Mouse (Mus musculus): ENCODE measurements around the gene Slc26a9. TPM values are rescaled to one million over a fixed set of nuclear protein-coding genes. Genes with fewer than 3 reads are reported as not detected.
A peak's percentile ranks its signal among the peaks of the same experiment; 100 is the strongest.

Slc26a9 gene
- 0.99 and 1.1 TPM in 2 replicates for polyA plus RNA-seq (2012; rRNA removed)

DNA sequence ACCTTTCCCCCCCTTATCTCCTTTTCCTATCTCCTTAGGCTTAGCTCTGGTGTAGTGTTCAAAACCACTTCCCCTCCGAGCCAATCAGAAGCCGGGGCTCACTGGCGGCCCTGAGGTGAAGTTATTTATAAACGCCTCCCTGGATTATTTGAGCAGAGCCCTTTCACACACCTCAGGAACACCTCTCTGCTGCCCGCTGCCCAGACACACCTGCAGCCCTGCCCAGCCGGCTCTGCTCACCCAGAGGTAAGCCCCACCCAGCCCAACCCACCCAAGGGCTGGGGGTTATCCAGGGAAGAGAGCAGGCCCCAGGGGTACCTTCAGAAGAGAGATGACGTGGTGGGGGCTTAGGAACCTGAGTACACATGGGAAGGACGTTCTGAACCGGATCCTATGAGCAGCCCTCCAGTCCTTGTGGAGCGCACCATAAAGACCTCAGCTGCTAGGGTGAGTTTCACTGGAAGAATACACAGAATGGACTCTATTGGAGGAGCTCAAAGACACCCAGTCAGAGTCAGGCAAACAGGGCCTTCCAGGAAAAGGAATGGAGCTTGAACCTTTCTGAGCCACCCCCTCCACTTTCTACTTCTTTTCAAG, at the start of gene Slc26a9:
Gene Slc26a9 (plus strand): TSS at position 155 of the 597 bp plus-strand sequence.
- TF ChIP-seq CTCF (IDR thresholded peaks at IDR 0.05; ENCODE audit: borderline replicate concordance, control insufficient read depth, extremely low read depth, insufficient read depth, low read length, poor library complexity) (no peak), POLR2A (IDR thresholded peaks at IDR 0.05; ENCODE audit: control insufficient read depth, extremely low read depth, insufficient read depth, low read length, poor library complexity) (no peak)
- no peaks in the 10 kb centered on the region for H3K36me3 ChIP-seq (ENCODE audit: control insufficient read depth, insufficient read depth, low read length)
- H3K27ac ChIP-seq (ENCODE audit: control insufficient read depth, insufficient read depth, low read length): no peak within 1 kb of the TSS
- no peaks in the 10 kb centered on the region; the same call in 1 of the 2 replicates for H3K27me3 ChIP-seq (ENCODE audit: control insufficient read depth, insufficient read depth, low read length)
- no peak within 1 kb of the TSS for H3K4me3 ChIP-seq (ENCODE audit: control insufficient read depth, insufficient read depth, low read length)
- no peaks in the 10 kb centered on the region for H3K4me1 ChIP-seq (replicated peaks; ENCODE audit: control insufficient read depth, insufficient read depth, low read length)
- DNase-seq: no peak
- WGBS: 39% methylated on average over 10 of the region's 10 CpGs

DNA sequence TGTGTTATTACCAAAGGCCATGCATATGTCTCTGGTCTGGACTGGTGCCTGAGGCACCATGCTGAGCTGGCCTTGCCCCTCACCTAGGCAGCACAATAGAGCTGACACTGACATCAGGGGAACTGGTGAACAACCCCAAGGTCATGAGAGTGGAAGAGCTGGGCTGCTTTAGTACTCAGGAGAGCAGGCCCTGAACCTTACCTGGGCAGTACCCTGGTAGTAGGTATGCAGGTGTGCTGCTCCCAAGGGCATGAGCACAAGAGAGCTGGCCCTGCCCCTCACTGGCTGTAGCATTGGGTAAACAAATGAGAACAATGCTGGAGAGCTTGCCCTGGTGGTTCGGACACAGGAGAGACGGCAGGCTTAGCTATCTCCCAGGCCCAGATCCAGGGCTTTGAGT, 48.5 kb upstream of the Slc26a9 start:
- Histone ChIP-seq H3K27ac (ENCODE audit: control insufficient read depth, insufficient read depth, low read length) (no peak overlapping the region), H3K4me3 (ENCODE audit: control insufficient read depth, insufficient read depth, low read length) (no peak overlapping the region), H3K4me1 (replicated peaks; ENCODE audit: control insufficient read depth, insufficient read depth, low read length) (no peaks in the 10 kb centered on the region), H3K27me3 (ENCODE audit: control insufficient read depth, insufficient read depth, low read length) (no peaks in the 10 kb centered on the region), H3K36me3 (ENCODE audit: control insufficient read depth, insufficient read depth, low read length) (no peaks in the 10 kb centered on the region)
- no peak for DNase-seq
- 98% methylated on average over 2 of the region's 2 CpGs for WGBS
- TF ChIP-seq CTCF (IDR thresholded peaks at IDR 0.05; ENCODE audit: borderline replicate concordance, control insufficient read depth, extremely low read depth, insufficient read depth, low read length, poor library complexity) (no peak), POLR2A (IDR thresholded peaks at IDR 0.05; ENCODE audit: control insufficient read depth, extremely low read depth, insufficient read depth, low read length, poor library complexity) (no peak)

DNA sequence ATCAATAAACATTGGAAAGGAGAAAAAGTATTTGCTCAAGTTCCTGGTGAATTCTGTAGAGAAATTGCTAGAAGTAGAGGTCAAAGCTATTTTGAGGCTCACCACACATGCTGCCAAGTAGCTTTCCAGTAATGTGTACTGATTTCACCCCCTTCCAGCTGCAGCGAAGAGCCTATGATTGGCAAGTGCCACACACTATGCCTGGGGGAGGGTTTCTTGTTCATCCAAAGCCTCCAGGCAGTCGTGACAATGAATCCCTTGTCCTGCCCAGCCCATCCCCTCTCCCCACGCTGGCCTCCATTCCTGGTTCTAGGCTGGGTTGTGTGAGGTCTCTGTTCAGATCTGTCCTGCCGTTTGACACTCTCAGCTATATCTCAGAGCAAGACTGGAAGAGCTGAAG, 47.5 kb upstream of the Slc26a9 start:
- H3K27me3 ChIP-seq (ENCODE audit: control insufficient read depth, insufficient read depth, low read length): no peaks in the 10 kb centered on the region
- TF ChIP-seq CTCF (IDR thresholded peaks at IDR 0.05; ENCODE audit: borderline replicate concordance, control insufficient read depth, extremely low read depth, insufficient read depth, low read length, poor library complexity): no peak
- TF ChIP-seq POLR2A (IDR thresholded peaks at IDR 0.05; ENCODE audit: control insufficient read depth, extremely low read depth, insufficient read depth, low read length, poor library complexity): no peak
- no peak overlapping the region for H3K27ac ChIP-seq (ENCODE audit: control insufficient read depth, insufficient read depth, low read length)
- WGBS: 92% methylated on average over 4 of the region's 4 CpGs
- peaks cover 3% of the 10 kb centered on the region; the same call in 1 of the 2 replicates for H3K4me1 ChIP-seq (replicated peaks; ENCODE audit: control insufficient read depth, insufficient read depth, low read length)
- no peaks in the 10 kb centered on the region for H3K36me3 ChIP-seq (ENCODE audit: control insufficient read depth, insufficient read depth, low read length)
- no peak for DNase-seq
- H3K4me3 ChIP-seq (ENCODE audit: control insufficient read depth, insufficient read depth, low read length): no peak overlapping the region

DNA sequence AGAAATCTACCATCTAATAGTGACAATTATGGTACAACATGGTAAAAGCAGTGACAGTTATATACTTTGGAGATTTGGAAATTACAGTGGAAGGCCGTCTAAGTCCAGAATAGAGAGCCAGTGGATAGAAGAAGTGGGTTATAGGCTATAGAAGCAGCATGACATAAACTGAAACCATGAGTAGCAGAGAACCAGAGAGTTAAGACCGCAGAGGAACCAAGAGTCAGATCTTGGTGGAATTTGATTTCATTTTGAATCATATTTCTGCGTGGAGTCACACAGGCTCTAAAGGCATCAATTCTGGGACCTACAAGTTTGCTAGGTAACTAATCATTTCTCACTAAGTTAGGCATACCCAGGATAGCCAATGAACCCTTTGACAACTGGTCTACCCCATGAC, 45.1 kb upstream of the Slc26a9 start:
- WGBS: 92% methylated on average over 3 of the region's 3 CpGs
- TF ChIP-seq CTCF (IDR thresholded peaks at IDR 0.05; ENCODE audit: borderline replicate concordance, control insufficient read depth, extremely low read depth, insufficient read depth, low read length, poor library complexity) (no peak), POLR2A (IDR thresholded peaks at IDR 0.05; ENCODE audit: control insufficient read depth, extremely low read depth, insufficient read depth, low read length, poor library complexity) (no peak)
- Histone ChIP-seq H3K36me3 (ENCODE audit: control insufficient read depth, insufficient read depth, low read length) (no peaks in the 10 kb centered on the region), H3K4me3 (ENCODE audit: control insufficient read depth, insufficient read depth, low read length) (no peak overlapping the region), H3K27ac (ENCODE audit: control insufficient read depth, insufficient read depth, low read length) (no peak overlapping the region), H3K27me3 (ENCODE audit: control insufficient read depth, insufficient read depth, low read length) (no peaks in the 10 kb centered on the region), H3K4me1 (replicated peaks; ENCODE audit: control insufficient read depth, insufficient read depth, low read length) (peaks cover 7% of the 10 kb centered on the region)
- DNase-seq: no peak

DNA sequence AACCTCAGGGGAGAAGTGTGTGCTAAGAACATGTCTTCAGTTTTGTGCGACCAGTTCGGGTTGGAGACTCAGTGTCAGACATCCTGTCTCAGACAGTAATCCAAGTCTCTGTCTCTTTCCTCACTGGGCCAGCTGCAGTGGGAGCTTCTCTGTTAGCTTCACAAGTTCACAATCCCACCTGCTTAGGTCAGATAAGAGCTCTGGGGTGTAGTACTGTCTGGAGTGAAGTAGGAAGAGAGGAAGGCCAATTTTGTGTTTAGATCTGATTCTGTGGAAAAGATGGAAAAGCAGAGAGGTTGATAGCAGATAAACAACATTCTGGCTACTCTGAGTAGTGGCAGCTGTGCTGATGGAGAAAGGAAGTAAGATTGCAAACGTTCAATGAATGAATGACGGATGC, 44.2 kb upstream of the Slc26a9 start:
- WGBS: 77% methylated on average over 4 of the region's 4 CpGs
- TF ChIP-seq POLR2A (IDR thresholded peaks at IDR 0.05; ENCODE audit: control insufficient read depth, extremely low read depth, insufficient read depth, low read length, poor library complexity): no peak
- no peak for TF ChIP-seq CTCF (IDR thresholded peaks at IDR 0.05; ENCODE audit: borderline replicate concordance, control insufficient read depth, extremely low read depth, insufficient read depth, low read length, poor library complexity)
- DNase-seq: no peak
- Histone ChIP-seq H3K4me3 (ENCODE audit: control insufficient read depth, insufficient read depth, low read length) (no peak overlapping the region), H3K36me3 (ENCODE audit: control insufficient read depth, insufficient read depth, low read length) (no peaks in the 10 kb centered on the region), H3K27me3 (ENCODE audit: control insufficient read depth, insufficient read depth, low read length) (no peaks in the 10 kb centered on the region), H3K27ac (ENCODE audit: control insufficient read depth, insufficient read depth, low read length) (no peak overlapping the region), H3K4me1 (replicated peaks; ENCODE audit: control insufficient read depth, insufficient read depth, low read length) (peaks cover 7% of the 10 kb centered on the region)

DNA sequence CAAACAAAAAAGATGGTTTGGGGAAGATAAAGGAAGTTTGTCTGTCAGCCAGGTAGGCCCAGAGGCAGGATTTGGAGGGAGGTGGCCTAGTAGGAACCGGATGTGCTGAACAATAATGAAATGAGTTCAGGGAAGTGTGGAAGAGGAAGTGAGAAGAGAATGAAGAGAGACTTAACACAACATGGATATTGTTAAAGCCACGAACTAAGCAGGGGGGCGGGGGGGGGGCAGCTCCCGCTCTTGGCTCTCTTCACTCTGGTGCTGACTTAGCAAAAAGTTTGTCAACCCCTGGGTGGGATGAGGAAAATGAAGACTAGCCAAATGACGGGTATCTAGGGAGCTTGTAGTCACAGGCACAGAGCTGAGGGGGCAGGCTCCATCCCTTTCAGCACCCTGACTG, 43.4 kb upstream of the Slc26a9 start:
- no peak overlapping the region for H3K27ac ChIP-seq (ENCODE audit: control insufficient read depth, insufficient read depth, low read length)
- 57% methylated on average over 5 of the region's 5 CpGs for WGBS

DNA sequence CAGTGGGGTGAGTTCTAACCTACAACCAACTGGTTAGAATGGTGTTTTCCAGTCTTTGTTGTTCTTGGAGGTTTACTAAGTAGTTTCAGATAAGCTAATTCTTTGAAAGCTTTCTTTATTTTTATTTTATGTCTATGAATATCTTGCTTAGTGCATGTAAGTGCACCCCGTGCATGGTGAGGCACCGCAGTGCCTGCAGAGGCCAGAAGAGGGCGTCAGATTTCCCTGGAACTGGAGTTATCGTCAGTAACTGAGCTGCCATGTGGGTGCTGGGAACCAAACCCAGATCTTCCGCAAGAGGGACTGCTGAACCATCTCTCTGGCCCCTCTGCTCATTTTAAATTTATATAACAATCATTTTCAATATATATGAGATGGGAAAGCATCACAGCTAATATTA, 42.4 kb upstream of the Slc26a9 start:
- H3K27me3 ChIP-seq (ENCODE audit: control insufficient read depth, insufficient read depth, low read length): no peaks in the 10 kb centered on the region
- TF ChIP-seq CTCF (IDR thresholded peaks at IDR 0.05; ENCODE audit: borderline replicate concordance, control insufficient read depth, extremely low read depth, insufficient read depth, low read length, poor library complexity) (0 out of 2 replicates have a peak, but pooled peaks have one; percentile 18), POLR2A (IDR thresholded peaks at IDR 0.05; ENCODE audit: control insufficient read depth, extremely low read depth, insufficient read depth, low read length, poor library complexity) (no peak)
- no peak overlapping the region for H3K4me3 ChIP-seq (ENCODE audit: control insufficient read depth, insufficient read depth, low read length)
- WGBS: 94% methylated on average over 5 of the region's 5 CpGs
- H3K36me3 ChIP-seq (ENCODE audit: control insufficient read depth, insufficient read depth, low read length): no peaks in the 10 kb centered on the region
- no peak for DNase-seq
- H3K27ac ChIP-seq (ENCODE audit: control insufficient read depth, insufficient read depth, low read length): no peak overlapping the region
- peaks cover 9% of the 10 kb centered on the region for H3K4me1 ChIP-seq (replicated peaks; ENCODE audit: control insufficient read depth, insufficient read depth, low read length)

More for the DNA sequence above, 43.4 kb upstream of the Slc26a9 start:
- Histone ChIP-seq H3K36me3 (ENCODE audit: control insufficient read depth, insufficient read depth, low read length) (no peaks in the 10 kb centered on the region), H3K4me3 (ENCODE audit: control insufficient read depth, insufficient read depth, low read length) (no peak overlapping the region), H3K27me3 (ENCODE audit: control insufficient read depth, insufficient read depth, low read length) (no peaks in the 10 kb centered on the region), H3K4me1 (replicated peaks; ENCODE audit: control insufficient read depth, insufficient read depth, low read length) (peaks cover 9% of the 10 kb centered on the region)
- no peak for TF ChIP-seq CTCF (IDR thresholded peaks at IDR 0.05; ENCODE audit: borderline replicate concordance, control insufficient read depth, extremely low read depth, insufficient read depth, low read length, poor library complexity)
- TF ChIP-seq POLR2A (IDR thresholded peaks at IDR 0.05; ENCODE audit: control insufficient read depth, extremely low read depth, insufficient read depth, low read length, poor library complexity): no peak
- DNase-seq: no peak
